Mouse (Mus musculus): ENCODE results near the gene Fen1. TPM values are rescaled to one million over a fixed set of nuclear protein-coding genes. Genes with fewer than 3 reads are reported as not detected.
A peak's percentile ranks its signal among the peaks of the same experiment; 100 is the strongest.

Gene Fen1
- 113 and 114 TPM in 2 replicates for polyA plus RNA-seq (2014; fragmentation: Nextera tagmentation; extraction: Ambion mirVana)

DNA sequence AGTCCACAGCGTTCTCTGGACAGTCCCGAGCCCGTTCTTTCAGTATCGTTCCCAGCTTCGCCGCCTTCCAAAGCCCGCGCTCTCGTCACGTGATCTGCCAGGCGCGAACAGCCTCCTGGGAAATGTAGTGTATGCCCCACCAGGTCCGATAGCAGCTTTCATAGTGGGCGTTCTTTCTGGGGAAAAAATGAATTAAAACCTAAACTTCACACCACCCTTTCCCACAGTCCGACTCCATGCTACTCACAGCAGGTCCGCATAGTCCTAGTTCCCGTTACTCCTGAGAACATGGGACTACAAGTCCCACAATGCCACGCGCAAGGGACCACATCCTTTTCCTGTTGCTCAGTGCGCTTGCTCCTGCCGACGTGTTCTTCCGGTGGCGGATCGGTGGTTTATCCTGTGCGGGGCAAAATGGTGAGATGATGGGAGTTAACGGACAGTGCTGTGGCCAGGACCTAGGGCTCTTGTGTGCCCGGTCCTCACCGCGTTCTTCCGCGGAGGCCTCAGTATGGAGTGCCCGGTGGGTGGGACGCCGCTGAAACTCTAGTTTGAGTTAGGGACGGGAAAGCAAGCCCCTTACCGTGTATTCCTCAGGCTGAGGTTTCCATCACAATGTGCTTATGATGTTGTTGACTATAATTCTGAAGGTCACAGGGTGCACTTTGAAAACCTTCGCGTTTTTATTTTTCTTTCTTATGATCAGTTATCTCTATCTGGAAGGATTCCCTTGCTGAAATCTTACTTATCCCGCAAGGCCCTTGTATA lies at the start of gene Fen1, which contains the start of gene Tmem258:
Gene Fen1 (minus strand): TSS at position 322 of the 768 bp plus-strand sequence.
Gene Tmem258 (plus strand): TSS at position 167 of the 768 bp plus-strand sequence.
- Histone ChIP-seq H3K27me3 (ENCODE audit: insufficient read depth, low read length) (no peaks in the 10 kb centered on the region), H3K4me2 (peak within 1 kb of the TSS; percentile 91), H3K36me3 (ENCODE audit: insufficient read depth) (peaks cover 59% of the 10 kb centered on the region), H3K27ac (ENCODE audit: low read depth) (peak within 1 kb of the TSS; percentile 88), H3K9ac (peak within 1 kb of the TSS; percentile 83), H3K4me3 (ENCODE audit: low read depth, low read length) (peak within 1 kb of the TSS; percentile 79), H3K9me3 (ENCODE audit: low read depth, low read length) (no peaks in the 10 kb centered on the region), H3K4me1 (ENCODE audit: insufficient read depth) (no peaks in the 10 kb centered on the region)
- DNase-seq (peak; percentile 94), ATAC-seq (ENCODE audit: insufficient read depth) (peak; percentile 88)
- no peak for TF ChIP-seq CTCF (IDR thresholded peaks at IDR 0.05; ENCODE audit: low read depth)
- under 1% methylated on average over 40 of the region's 40 CpGs for WGBS

DNA sequence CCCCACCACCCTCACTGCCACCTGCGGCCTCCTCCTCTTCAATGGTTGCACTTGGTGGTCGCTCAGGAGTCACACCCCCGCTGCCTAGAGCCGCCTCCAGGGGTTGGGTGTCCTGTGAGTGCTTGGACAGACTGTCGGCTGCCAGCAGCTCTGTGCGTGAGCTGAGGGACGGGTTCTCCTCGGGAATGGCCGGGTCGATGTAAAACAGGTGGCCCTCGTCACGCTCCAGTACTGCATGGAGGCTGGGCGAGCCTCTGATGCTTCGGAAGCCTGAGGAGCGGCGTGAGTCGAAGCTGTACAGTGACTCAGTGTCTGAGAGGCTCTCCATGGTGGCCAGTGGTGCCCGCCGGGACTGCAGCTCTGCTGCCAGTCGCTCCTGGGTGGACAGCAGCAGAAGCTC lies 44.2 kb upstream of the Fen1 start:
- DNase-seq = peak; percentile 85
- Histone ChIP-seq H3K9me3 (ENCODE audit: low read depth, low read length) (no peaks in the 10 kb centered on the region), H3K4me3 (ENCODE audit: low read depth, low read length) (no peak overlapping the region), H3K36me3 (ENCODE audit: insufficient read depth) (0 out of 2 replicates have a peak, but pooled peaks cover 3% of the 10 kb centered on the region), H3K9ac (0 out of 2 replicates have a peak overlapping the region, but pooled peaks have one; percentile 9), H3K27ac (ENCODE audit: low read depth) (peak overlapping the region; percentile 46; the same call in 1 of the 2 replicates), H3K27me3 (ENCODE audit: insufficient read depth, low read length) (no peaks in the 10 kb centered on the region), H3K4me2 (0 out of 2 replicates have a peak overlapping the region, but pooled peaks have one; percentile 12), H3K4me1 (ENCODE audit: insufficient read depth) (peaks cover 18% of the 10 kb centered on the region)
- peak; percentile 89 for ATAC-seq (ENCODE audit: insufficient read depth)
- peak; percentile 28; the same call in 1 of the 2 replicates for TF ChIP-seq CTCF (IDR thresholded peaks at IDR 0.05; ENCODE audit: low read depth)
- 20% methylated on average over 20 of the region's 20 CpGs for WGBS

DNA sequence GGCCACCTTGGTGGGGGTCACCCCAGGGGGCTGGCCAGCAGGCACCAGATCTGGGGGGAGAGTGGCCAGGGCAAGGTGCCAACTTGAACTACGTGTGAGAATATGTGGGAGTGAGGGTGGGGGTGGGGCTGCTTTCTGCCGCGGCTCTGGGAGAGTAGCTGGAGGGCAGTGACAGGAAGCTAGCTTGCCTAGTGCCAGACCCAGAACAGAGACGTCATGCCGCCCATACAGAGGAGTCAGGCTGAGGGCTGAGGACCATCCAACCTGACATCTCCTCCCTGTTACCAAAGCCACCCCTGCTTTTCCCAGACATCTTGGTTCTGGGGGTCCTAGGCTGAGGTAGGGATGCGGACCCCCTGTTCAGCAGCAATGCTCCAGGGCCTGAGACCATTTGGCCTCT lies 43.2 kb upstream of the Fen1 start:
- H3K4me3 ChIP-seq (ENCODE audit: low read depth, low read length) = no peak overlapping the region
- H3K36me3 ChIP-seq (ENCODE audit: insufficient read depth) = 0 out of 2 replicates have a peak, but pooled peaks cover 3% of the 10 kb centered on the region
- no peak for TF ChIP-seq CTCF (IDR thresholded peaks at IDR 0.05; ENCODE audit: low read depth)
- H3K27me3 ChIP-seq (ENCODE audit: insufficient read depth, low read length) = no peaks in the 10 kb centered on the region
- peaks cover 22% of the 10 kb centered on the region for H3K4me1 ChIP-seq (ENCODE audit: insufficient read depth)
- WGBS = 22% methylated on average over 6 of the region's 6 CpGs
- DNase-seq = peak; percentile 47
- no peaks in the 10 kb centered on the region for H3K9me3 ChIP-seq (ENCODE audit: low read depth, low read length)
- no peak overlapping the region for H3K9ac ChIP-seq
- ATAC-seq (ENCODE audit: insufficient read depth) = no peak
- H3K27ac ChIP-seq (ENCODE audit: low read depth) = peak overlapping the region; percentile 27; the same call in 1 of the 2 replicates
- no peak overlapping the region for H3K4me2 ChIP-seq

- WGBS = 6% methylated on average over 3 of the region's 3 CpGs
- Histone ChIP-seq H3K27me3 (ENCODE audit: insufficient read depth, low read length) (no peaks in the 10 kb centered on the region), H3K4me2 (no peak overlapping the region), H3K27ac (ENCODE audit: low read depth) (no peak overlapping the region), H3K4me1 (ENCODE audit: insufficient read depth) (peaks cover 27% of the 10 kb centered on the region), H3K9me3 (ENCODE audit: low read depth, low read length) (no peaks in the 10 kb centered on the region), H3K36me3 (ENCODE audit: insufficient read depth) (no peaks in the 10 kb centered on the region), H3K4me3 (ENCODE audit: low read depth, low read length) (no peak overlapping the region), H3K9ac (no peak overlapping the region)
- no peak for ATAC-seq (ENCODE audit: insufficient read depth)
- peak; percentile 72 for TF ChIP-seq CTCF (IDR thresholded peaks at IDR 0.05; ENCODE audit: low read depth)
- peak; percentile 79 for DNase-seq
Observed at GRCm38 (mm10) chr19:10244183-10244582, 40.2 kb upstream of the Fen1 start.

GRCm38 (mm10) chr19:10242916-10243315 lies 38.9 kb upstream of the Fen1 start:
- H3K4me3 ChIP-seq (ENCODE audit: low read depth, low read length) = no peak overlapping the region
- H3K36me3 ChIP-seq (ENCODE audit: insufficient read depth) = no peaks in the 10 kb centered on the region
- WGBS = 8% methylated on average over 8 of the region's 8 CpGs
- H3K27ac ChIP-seq (ENCODE audit: low read depth) = no peak overlapping the region
- H3K4me1 ChIP-seq (ENCODE audit: insufficient read depth) = peaks cover 23% of the 10 kb centered on the region
- H3K9ac ChIP-seq = no peak overlapping the region
- no peak for ATAC-seq (ENCODE audit: insufficient read depth)
- no peaks in the 10 kb centered on the region for H3K27me3 ChIP-seq (ENCODE audit: insufficient read depth, low read length)
- H3K9me3 ChIP-seq (ENCODE audit: low read depth, low read length) = no peaks in the 10 kb centered on the region
- TF ChIP-seq CTCF (IDR thresholded peaks at IDR 0.05; ENCODE audit: low read depth) = no peak
- H3K4me2 ChIP-seq = no peak overlapping the region
- DNase-seq = peak; percentile 26

DNA sequence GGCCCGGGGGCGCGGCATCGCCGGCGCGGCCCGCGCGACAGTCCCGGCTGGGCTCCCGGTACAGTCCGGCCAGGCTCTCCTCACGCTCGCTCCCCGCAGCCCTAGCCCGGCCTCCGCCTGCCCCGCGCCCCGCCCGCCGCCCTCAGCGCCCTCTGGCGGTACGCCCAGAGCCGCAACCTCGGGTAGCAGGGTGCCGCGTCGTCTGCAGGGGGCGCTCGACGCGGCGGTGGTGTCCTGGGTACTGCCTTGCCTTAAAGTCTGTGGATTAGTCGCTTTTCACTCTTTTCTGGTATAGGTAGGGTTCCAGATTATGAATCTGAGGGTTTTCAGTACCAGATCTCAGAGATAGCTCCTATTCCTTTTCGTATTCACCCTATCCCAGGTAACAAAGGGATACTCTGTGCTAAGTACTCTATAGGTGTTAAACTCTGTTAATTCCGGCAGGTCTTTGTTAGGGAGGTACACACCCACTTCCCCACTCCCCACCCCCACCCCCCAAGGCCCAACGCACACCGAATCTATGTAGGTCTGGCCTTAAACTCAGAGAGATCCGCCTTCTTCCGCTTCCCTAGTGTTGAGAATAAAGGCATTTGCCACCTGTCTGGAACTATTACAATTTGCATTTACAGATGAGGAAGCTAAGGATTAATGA lies 36.8 kb upstream of the Fen1 start, which contains the start of gene Myrf:
Gene Myrf (minus strand): TSS at position 95 of the 652 bp plus-strand sequence.
- TF ChIP-seq CTCF (IDR thresholded peaks at IDR 0.05; ENCODE audit: low read depth) = peak; percentile 88
- no peaks in the 10 kb centered on the region for H3K27me3 ChIP-seq (ENCODE audit: insufficient read depth, low read length)

More for the DNA sequence above, 36.8 kb upstream of the Fen1 start, which contains the start of gene Myrf:
- ATAC-seq (ENCODE audit: insufficient read depth) (peak; percentile 82), DNase-seq (peak; percentile 88)
- Histone ChIP-seq H3K4me1 (ENCODE audit: insufficient read depth) (peaks cover 12% of the 10 kb centered on the region; the same call in 1 of the 2 replicates), H3K9me3 (ENCODE audit: low read depth, low read length) (no peaks in the 10 kb centered on the region), H3K27ac (ENCODE audit: low read depth) (peak within 1 kb of the TSS; percentile 30; the same call in 1 of the 2 replicates), H3K36me3 (ENCODE audit: insufficient read depth) (no peaks in the 10 kb centered on the region), H3K4me3 (ENCODE audit: low read depth, low read length) (peak within 1 kb of the TSS; percentile 54), H3K9ac (peak within 1 kb of the TSS; percentile 66), H3K4me2 (peak within 1 kb of the TSS; percentile 89)
- 8% methylated on average over 43 of the region's 43 CpGs for WGBS

All from lung, embryonic 14.5 days (tissue).